Mouse (Mus musculus): Measurements from ENCODE around the gene Sigmar1.
"Not testable (repeated sequence)": the region's sequence is repeated elsewhere in the genome, so short reads cannot be mapped to it uniquely, and the experiment has no call there.

Gene Sigmar1

DNA sequence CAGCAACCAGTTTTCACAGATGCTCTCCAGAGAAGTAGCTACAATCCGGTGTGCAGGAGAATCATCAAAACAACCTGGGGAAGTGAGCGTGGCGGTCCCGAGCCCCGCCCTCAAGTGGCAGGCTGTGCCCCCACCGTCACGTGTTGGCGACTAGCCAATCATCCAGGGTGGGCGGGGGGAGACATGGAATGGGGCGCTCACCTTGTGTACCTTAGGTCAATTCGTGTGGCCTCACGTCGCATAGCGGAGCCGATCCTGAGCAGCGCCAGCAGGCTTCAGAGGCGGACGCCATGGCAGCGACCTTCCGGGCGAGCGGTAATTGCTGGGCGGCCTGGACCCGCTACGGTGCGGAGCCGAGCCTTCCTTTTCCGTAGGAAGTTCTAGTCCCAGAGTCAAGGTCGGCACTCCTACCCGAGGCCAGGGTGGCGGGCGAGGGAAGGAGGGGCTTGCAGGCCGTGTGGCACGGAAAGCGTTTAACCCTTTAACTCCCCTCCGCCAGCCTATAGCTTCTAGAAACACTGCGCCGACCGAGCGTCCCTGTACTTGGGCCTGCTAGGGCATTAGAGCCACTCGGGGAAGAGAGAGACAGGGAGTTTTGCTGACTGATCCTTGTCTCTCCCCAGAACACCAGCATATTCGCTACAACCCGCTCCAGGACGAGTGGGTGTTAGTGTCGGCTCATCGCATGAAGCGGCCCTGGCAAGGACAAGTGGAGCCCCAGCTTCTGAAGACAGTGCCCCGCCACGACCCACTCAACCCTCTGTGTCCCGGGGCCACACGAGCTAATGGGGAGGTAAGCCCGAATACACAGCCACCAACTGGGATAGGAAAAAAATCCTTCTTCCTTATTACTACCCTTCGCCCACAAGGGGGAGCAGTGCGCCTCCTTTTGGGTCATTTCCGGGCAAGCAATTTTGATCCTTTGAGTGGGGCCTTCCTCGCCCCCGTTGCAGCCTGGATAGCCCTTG, at the start of gene Sigmar1:
TSS of gene Sigmar1 (minus strand) at position 820 of the 968 bp plus-strand sequence.
- peak; percentile 80 for DNase-seq (ENCODE audit: low spot score)

DNA sequence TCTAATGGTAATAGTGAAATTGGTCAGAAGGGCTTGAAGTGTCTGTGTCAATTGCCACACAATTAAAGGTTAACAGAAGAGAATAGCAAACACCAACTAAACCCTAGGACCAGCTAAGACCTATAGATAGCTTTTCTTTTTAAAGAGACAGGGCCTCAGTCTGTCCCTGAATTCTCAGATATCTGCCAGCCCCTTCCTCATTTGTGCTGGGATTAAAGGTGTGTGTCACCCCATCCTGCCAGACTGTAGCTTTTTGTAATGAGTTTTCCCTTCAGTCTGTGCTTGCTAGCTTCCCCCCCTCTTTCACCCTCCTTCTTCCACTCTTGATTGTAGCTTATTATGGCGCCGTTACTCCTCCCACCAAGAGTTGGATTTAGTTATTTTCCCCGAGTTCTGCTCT, 27.2 kb upstream of the Sigmar1 start:
- DNase-seq (ENCODE audit: low spot score), result not testable (repeated sequence)

DNA sequence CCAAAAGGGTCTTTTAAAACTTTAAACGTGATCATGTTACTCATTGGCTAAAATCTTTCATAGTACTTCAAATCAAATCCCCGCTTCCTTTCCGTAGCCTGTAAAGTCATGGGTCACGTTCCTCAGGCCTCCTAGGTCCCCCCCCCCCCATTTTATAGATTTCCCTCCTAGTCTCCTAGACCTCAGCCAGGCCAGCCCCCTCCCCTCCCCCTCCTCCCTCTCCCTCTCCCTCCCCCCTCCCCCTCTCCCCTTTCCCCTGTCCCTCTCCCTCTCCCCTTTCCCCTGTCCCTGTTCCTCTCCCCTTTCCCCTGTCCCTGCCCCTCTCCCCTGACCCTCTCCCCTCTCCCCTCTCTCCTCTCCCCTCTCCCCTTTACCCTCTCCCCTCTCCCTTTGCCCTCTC, 26.8 kb upstream of the Sigmar1 start:
- not testable (repeated sequence) for DNase-seq (ENCODE audit: low spot score)

DNA sequence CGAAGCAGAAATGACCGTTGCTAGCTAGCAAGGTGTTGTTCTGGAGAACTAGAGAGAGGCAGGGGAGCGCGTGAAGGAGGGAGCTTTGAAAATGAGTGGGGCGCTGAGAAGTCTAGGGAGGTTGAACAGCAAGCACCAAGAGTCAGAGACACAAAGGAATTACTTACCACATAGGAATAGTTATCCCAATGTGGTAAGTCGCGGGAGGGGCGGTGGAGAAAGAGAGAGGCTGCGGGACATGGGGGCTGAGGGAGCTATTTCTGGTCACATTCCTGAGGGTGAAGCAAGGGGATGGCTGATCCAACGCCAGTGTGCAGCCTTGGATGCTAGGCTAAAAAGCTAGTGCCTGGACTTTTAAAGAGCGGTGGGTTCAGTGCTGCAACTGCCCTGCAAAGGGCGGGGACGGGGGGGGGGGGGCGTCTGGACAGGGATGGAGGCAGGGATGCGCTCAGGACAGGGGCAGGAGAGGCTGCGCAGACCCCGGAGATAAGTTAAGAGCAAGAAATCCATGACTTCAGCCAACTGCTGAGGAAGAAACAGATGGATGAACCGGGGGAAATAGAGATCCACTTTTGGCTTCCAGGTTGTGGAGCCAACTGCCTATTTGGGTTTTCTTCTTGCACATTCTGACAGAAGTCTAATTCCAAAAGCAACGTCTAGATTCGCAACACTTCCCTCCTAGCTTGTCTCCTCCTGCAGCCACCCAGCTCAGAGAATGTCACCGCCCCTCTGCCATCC, 26.0 kb upstream of the Sigmar1 start:
- not testable (repeated sequence) for DNase-seq (ENCODE audit: low spot score)

DNA sequence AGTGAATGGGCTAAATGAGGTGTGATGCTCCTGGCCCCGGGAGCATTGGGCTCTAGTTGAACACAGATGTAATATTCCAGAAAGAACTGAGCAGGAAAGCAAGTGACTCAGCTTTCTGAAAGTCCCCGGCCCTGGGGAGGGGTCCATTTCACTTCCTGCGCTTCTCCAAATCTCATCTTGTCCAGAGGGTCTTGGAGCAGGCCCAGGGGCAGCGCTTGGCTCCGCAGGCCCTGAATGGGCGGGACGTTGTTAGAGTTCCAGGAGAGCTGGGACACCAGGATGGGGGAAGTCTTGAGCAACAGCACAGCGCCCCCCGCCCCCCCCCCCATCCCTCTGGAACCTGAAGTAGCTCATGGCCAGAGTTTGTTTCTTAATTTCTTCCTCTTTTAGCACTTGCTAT, 25.3 kb upstream of the Sigmar1 start:
- DNase-seq (ENCODE audit: low spot score), result not testable (repeated sequence)

DNA sequence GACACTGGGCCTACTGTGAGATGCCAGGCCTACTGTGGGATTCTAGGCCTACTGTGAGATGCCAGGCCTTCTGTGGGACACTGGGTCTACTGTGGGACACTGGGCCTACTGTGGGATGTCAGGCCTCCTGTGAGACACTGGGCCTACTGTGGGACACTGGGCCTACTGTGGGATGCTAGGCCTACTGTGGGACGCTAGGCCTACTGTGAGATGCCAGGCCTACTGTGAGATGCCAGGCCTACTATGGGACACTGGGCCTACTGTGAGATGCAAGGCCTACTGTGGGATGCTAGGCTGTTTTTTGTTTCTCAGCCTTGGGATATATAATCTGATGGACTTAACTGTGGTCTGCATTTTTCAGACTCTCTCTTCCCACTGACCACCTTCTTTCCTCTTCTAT, 19.9 kb upstream of the Sigmar1 start:
- not testable (repeated sequence) for DNase-seq (ENCODE audit: low spot score)

DNA sequence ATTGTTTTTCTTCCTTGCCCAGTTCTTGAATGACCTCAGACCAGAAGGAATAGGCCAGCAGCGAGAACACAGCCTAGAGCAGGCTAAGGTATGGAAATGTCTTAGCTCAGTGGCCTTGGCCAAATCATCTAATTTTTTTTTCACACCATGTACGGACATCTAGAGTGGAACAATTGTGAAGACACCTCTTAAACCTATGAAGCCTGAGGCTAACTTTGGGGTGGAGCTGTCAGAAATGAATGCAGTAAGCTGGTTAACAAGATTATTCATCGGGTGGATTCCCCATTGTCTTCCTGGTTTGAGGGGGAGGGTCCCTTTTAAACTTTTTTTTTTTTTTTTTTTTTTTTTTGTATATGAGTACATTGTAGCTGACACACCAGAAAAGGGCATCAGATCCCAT, 18.5 kb upstream of the Sigmar1 start:
- not testable (repeated sequence) for DNase-seq (ENCODE audit: low spot score)

DNA sequence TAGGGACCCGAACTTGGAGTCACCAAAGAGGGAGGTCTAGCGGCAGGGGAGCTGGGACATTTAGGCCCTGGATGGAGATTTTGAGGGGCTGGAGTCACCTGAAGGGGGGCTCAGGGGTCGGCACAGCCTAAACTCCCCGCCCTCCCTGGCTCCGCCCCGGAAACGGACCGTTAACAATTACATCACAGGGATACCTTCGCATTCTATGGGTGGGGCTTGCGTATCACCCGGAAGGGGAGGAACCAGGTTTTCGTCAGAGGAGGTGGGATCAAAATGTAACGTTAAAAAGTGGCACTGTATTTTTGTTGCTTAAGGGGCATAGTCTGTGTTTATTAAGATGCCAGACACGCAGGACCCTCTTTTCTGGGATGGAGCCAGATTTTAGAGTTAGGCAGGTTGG, 18.0 kb upstream of the Sigmar1 start, which contains the start of gene Ccl27a:
TSS of gene Ccl27a (minus strand) at position 246 of the 400 bp plus-strand sequence.
- peak; percentile 69 for DNase-seq (ENCODE audit: low spot score)

DNA sequence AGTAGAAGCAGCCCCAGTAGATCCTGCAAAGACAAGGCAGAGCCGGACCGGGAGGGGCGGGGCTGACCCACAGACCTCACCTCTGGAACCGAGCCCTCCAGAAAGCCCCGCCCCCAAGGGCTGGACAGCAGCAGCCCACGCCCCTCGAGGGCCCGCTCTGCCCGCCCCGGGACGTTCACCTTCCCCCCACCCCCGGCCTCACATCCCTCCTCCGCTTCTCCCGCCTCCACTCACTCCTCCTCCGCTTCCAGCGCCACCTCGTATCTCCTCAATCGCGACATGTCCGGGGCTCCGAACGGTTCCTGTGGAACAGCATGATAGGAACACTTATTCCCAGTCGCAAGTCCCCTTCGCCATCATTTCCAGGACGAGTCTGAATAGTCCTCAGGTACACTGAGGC, 17.5 kb upstream of the Sigmar1 start:
- DNase-seq (ENCODE audit: low spot score), result peak; percentile 47

DNA sequence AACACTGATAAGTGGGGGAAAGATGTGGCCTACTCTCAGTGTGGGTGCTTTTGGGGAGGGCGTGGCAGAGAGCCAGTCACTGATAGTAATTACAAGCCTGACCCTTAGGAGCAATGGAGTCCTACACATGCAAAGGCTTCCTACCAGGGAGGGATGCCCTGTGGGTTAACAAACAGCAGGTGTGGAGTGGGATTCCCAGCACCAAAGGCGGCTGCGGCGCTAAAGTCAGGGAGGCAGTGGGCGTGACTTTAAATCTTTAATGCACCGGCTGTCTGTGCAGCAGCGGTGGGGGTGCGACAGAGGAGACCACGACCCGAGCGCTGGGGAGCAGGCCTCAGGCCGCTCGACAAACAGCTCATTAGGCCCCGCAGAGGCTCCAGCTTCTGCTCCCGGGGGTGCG, 17.0 kb upstream of the Sigmar1 start:
- not testable (repeated sequence) for DNase-seq (ENCODE audit: low spot score)

DNA sequence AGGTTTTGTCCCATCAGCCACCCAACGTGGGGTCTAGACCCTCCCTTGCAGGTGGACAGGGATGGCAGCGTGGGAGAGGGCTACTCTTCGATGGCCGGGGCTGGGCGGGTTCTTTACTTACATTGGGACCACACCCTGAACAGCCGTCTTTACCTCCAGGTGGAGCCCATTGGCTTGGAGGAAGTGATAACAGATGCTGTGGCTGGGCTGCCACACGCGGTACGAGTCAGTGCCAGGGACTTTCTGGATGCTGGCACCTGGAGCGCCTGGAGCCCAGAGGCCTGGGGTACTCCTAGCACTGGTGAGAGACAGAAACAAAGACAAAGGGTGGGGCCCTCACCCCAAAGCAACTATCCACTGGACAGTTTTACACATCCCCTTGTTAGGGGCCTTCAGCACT, 11.3 kb upstream of the Sigmar1 start:
- not testable (repeated sequence) for DNase-seq (ENCODE audit: low spot score)

DNA sequence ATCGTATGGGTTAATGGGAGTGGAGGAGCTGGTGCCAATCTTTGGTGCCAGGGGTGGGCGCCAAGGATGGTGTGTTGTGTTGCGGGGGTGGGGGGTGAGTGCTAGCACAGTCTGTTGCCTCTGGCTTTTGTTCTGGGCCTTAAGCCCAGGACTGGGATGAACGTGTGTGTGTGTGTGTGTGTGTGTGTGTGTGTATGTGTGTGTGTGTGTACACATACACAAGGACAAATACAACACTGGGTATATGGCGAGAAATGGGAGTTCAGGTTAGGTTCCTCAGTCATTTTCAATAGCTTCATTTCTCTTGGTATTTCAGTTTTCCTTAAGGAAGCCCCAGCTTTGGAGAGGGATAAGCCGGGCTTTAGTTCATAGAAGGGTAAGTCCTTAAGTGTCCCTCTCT, 7.2 kb upstream of the Sigmar1 start:
- DNase-seq (ENCODE audit: low spot score), result not testable (repeated sequence)

DNA sequence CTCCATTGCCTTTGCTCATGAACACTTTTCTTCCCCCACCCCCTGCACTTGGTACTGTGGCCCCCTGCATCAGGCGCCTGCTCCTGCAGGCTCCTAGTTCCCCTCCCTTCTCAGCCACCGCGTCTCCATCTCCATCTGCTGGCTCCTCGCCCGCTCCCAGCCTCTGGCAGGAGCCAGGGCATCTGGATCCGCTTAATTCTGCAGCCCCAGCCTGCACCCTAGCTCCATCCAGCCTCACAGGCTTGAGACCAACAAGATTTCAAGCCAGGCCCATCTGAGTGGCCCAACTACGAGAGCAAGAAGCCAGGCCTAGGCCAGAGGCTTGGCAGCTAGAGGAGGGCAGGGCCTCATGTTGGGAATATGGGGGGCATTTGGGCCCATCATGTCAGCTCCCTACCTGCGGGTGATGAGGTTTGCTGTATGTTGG, 6.7 kb upstream of the Sigmar1 start:
- DNase-seq (ENCODE audit: low spot score), result not testable (repeated sequence)

DNA sequence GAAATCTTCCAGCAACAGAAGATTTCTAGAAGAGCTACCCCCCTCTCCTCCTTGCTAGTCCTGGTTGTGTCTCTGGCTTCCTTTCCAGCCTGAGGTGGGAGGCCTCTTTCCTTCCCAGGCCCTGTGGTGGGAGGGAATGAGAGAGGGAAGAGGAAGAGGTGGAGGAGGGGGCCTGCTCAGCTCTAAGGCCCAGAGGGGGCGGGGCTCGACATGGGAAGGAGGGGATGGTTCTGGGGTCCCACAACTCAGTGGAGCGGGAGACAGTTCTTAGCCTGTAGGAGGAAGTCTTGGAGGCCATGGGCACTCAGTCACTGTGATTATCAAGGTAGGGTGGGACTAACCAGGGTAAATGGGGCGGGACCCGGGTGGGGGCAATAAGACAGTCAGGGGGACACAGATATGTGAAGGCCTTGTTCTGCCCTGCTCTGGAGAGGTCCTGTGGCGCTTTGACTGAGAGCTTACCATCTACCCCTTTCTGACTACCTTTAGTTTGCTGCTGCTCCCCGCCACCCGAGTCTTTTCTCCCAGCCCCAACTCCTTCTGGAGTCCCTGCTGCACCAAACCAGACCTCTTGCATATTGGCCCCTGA, 6.2 kb upstream of the Sigmar1 start:
- DNase-seq (ENCODE audit: low spot score), result no peak

DNA sequence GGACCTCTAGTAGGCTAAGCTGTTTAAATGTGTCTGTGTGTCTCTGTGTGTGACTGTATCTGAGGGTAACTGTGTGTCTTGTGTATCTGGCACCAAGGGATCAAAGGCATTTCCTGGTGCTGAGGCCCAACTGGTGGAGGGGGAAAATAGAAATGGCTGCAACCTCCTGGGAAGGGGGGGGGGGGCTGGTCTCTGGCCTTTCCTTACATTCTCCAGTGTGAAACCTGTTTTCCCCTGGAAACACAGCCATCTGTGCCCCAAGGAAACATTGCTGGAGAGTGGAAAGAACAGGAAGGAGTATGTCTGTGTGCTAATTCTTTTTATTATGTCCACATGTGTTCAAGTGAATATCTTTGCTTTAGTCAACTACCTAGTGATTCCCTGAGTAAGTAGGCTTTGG, 5.7 kb upstream of the Sigmar1 start:
- no peak for DNase-seq (ENCODE audit: low spot score)

DNA sequence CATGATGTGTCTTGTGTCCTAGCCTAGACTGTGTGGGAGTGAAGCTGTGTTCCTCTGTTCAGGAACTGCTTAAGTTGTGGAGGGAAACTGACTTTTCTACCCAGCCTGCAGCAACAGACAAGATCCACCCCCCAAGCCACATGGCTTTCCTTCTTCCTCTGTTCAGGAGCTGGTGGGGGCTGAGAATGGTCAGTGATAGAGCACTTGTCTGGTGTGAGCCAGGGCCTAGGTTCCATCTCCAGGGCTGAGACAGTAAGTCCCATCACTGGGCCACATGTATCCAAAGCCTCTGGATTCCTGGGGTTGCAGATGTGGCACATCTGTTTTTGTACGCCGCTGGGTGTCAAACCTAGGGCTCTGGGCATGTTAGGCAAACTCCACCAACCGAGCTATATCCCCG, 5.0 kb upstream of the Sigmar1 start:
- no peak for DNase-seq (ENCODE audit: low spot score)

DNA sequence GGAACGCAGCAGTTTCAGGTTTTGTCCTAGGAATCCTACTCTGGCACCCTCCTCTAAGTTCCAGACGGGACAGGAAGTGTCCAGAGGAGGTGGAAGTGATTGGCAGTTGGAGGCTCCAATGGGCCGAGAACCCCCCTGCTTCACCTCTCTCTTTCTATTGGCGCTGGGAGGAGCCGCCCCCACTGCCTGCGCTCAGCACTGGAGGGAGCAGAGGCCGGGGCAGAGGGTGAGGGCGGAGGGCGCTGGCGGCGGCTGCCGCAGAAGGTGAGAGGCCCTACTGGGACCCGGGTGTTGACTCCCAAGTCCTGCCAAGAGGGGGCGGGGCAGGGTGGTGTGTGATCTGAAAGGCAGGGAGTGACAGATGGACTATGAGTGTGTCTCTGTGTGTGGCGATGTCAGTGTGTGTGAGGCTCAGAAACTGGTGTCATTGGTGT, 4.3 kb upstream of the Sigmar1 start:
- DNase-seq (ENCODE audit: low spot score), result peak; percentile 78

DNA sequence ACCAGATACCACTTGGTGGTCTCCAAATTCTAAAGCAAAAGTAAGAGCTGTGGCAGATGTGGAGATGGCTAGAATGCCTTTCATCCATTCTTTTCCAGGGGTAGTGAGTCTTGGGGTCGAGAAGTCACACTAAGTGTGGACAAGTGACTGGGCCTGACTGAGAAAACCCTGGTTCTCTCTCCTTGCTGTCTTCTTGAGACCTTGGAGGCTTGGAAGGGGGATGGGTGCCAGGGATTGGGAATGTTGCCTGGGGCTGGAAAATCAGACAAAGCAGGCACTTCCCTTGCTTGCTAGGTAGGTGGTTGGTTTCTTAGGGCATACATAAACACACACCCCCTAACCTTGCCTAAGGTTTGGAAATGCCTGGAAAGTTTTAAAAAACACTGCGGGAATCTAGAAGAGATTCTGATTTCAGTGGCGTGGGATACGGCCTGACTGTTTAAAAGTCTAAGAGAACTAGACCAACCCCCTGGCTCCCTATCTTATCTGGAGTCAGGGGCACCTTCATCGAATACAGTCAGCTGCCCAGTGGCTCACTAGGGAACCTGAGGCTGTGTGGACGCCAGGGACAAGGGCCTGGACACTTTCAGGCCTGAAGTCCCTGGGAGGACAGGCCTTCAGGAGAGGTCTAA, 3.8 kb upstream of the Sigmar1 start:
- DNase-seq (ENCODE audit: low spot score), result no peak

DNA sequence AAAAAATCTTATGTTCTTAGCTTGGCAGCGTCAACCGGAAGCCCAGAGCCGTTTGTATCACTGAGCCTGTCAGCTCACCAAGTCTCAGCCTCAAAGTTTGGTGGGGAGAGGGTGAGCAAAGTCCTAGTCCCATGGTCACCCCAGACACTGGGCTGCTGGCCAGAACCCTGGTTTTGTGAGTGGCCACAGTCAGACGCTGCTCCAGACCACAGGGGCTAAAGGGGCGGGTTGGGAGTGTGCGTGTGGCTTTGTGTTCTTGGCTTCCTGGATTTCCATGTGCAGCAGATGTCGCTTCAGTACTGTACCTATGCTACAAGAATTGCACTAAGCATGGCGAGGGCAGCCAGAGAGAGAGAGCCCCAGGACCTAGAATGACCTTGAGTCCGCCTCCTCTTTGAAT, 3.2 kb upstream of the Sigmar1 start:
- no peak for DNase-seq (ENCODE audit: low spot score)

DNA sequence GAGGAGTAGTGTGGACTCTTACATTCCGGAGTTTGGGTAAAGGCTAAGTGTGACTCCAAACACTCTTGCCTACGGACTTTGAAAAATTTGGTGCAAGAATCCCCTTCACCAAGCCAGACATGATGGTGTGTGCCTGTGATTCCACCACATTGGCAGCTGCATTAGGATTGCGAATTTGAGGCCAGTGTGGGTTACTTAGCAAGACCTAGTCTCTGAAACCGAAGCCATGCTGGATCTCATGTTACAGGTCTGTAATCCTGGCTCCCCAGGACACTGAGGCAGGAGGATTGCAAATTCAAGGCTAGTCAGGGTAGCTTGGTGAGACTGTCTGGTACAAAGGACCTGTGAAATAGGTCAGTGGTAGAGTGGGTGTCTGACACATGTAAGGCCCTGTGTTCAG, 2.7 kb upstream of the Sigmar1 start:
- DNase-seq (ENCODE audit: low spot score), result no peak

DNA sequence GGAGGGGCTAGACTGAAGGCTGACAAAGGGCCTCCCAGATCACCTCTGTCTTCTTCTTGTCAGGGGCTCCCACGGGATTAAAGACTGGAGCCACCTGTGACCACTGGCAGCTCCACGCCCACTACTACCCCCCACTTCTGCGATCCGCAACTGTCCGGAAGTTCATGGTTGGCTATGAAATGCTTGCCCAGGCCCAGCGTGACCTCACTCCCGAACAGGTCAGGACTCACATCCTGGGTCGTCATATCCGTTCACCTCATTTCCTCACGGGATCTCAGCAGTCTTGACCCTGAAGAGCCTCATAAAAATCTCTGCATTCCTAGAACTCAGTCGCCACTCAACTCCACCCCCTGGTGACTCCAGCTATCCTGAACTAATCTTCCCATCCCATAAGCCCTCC, 2.1 kb upstream of the Sigmar1 start:
- no peak for DNase-seq (ENCODE audit: low spot score)

DNA sequence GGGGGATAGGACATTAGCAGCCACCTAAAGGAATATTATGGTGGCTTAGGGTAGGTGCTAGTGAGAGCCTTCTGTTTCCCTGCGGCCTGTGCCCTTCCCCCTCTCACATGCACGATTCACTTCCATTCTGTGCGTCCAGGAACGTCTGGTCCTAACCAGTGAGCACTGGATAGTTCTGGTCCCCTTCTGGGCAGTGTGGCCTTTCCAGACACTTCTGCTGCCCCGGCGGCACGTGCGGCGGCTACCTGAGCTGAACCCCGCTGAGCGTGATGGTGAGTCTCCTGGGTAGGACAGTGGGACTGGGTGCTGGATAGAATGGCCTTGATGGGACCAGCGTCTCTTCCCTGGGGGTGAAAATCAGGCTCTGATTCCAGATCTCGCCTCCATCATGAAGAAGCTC, 1.4 kb upstream of the Sigmar1 start:
- DNase-seq (ENCODE audit: low spot score), result no peak
